Mouse (Mus musculus) intestine, postnatal 0 days (tissue): ENCODE results near the gene Ttll2. TPM values are rescaled to one million over a fixed set of nuclear protein-coding genes. Genes with fewer than 3 reads are reported as not detected.
"Not testable (repeated sequence)": the region's sequence is repeated elsewhere in the genome, so short reads cannot be mapped to it uniquely, and the experiment has no call there.

Experiments
- ATAC-seq: fragments of 200-750 bp; cut with Nextera tagmentation; 2 replicates; pipeline ENCODE4 v1.8.0; 2017; ENCODE audit warnings: mild to moderate bottlenecking, moderate TSS enrichment, moderate library complexity
- H3K27ac ChIP-seq: fragments of 300-500 bp; sonication (generic); 2 replicates; pipeline ENCODE4 v1.5.1; 2014; ENCODE audit warnings: mild to moderate bottlenecking, low read depth, low read length, moderate library complexity
- H3K27me3 ChIP-seq: fragments of 300-500 bp; sonication (generic); replicated peaks from 2 replicates; pipeline ENCODE4 v1.6.1; 2014; ENCODE audit warnings: low read length, mixed read lengths; ENCODE audit not compliant: control insufficient read depth, insufficient read depth
- H3K36me3 ChIP-seq: fragments of 300-500 bp; sonication (generic); 2 replicates; pipeline ENCODE4 v1.6.1; 2014; ENCODE audit warnings: mild to moderate bottlenecking, moderate library complexity; ENCODE audit not compliant: control insufficient read depth, insufficient read depth
- H3K4me1 ChIP-seq: fragments of 300-500 bp; sonication (generic); replicated peaks from 2 replicates; pipeline ENCODE4 v1.6.1; 2014; ENCODE audit warnings: antibody characterized with exemption, low read length, mixed read lengths; ENCODE audit not compliant: control insufficient read depth, insufficient read depth
- H3K4me2 ChIP-seq: fragments of 300-500 bp; sonication (generic); replicated peaks from 2 replicates; pipeline ENCODE4 v1.6.1; 2014; ENCODE audit warnings: low read depth, mild to moderate bottlenecking, moderate library complexity
- H3K4me3 ChIP-seq: fragments of 300-500 bp; sonication (generic); 2 replicates; pipeline ENCODE4 v1.5.1; 2014; ENCODE audit warnings: low read depth, low read length
- H3K9ac ChIP-seq: fragments of 300-500 bp; sonication (generic); 2 replicates; pipeline ENCODE4 v1.6.1; 2014; ENCODE audit warnings: mild to moderate bottlenecking, low read depth, low read length
- H3K9me3 ChIP-seq: fragments of 300-500 bp; sonication (generic); 2 replicates; pipeline ENCODE4 v1.6.1; 2016; ENCODE audit warnings: mixed run types; ENCODE audit not compliant: control insufficient read depth
- CTCF ChIP-seq: sonication (generic); IDR thresholded peaks from 2 replicates; pipeline ENCODE4 v1.5.1; 2016; ENCODE audit warnings: low read depth, mild to moderate bottlenecking, control low read depth, antibody characterized with exemption, moderate library complexity
- WGBS: fragments of 180-500 bp; shearing (Covaris S2); extraction: QIAGEN DNeasy Blood & Tissue Kit; methylation state at CpG from one replicate; pipeline ENCODE4 v1.1.7; 2014; 5-methylcytosine and 5-hydroxymethylcytosine counted together
- polyA plus RNA-seq: library from polyadenylated mRNA; unstranded; fragments of >200 nt; fragmentation: Nextera tagmentation; extraction: Ambion mirVana; gene quantifications from 2 replicates; pipeline ENCODE4 v1.2.1, GENCODE M21; 2015

Gene Ttll2
- polyA plus RNA-seq, 1 experiment from 2014 or later, result not detected

GRCm38 (mm10) chr17:7324346-7324745 is 28.1 kb downstream of the Ttll2 start, which contains the start of gene Tcp10a:
Tcp10a (plus strand) TSS chr17:7324646.
- H3K4me1 ChIP-seq, H3K27me3 ChIP-seq, H3K27ac ChIP-seq, ATAC-seq, H3K4me2 ChIP-seq, H3K9ac ChIP-seq, H3K36me3 ChIP-seq, H3K4me3 ChIP-seq, H3K9me3 ChIP-seq: not testable (repeated sequence)
- WGBS, result 91% methylated on average over 3 of the region's 5 CpGs

GRCm38 (mm10) chr17:7319789-7320188 is 32.7 kb downstream of the Ttll2 start:
- H3K4me2 ChIP-seq, result not testable (repeated sequence)

DNA sequence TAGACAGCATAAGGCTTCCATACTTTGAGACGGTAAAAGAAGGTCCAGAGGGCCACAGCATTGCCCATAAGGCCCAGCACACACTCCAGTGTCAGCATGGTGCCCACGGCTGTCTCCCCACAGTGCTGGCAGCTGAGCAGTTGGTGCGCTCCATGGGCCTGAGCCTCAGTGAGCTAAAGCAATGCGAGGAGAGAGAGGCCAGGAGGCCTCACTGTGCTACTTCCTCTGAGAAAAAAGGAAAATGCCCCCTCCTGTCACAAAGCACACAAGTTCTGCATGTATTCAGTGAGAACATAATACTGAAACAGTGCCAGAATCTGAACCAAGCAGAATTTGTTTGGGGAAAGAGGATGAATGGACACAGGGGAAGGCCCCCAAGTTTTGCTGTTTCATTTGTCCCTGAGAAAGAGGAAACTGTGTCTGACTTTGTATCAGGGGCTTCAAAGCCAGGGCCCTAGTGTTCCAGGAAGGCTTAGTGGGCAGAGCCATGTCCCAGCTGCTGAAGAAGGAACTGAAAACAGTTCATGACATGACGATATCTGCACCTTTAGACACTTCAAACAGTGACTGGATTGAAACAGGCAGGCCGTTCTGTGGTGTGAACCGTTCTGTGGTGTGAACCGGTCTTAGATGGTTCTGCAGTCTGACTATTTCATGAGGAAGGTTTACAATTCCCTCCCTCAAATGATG is 36.7 kb downstream of the Ttll2 start:
- not testable (repeated sequence) for ATAC-seq, H3K27ac ChIP-seq
- WGBS, result 77% methylated on average over 6 of the region's 8 CpGs

More at GRCm38 (mm10) chr17:7319789-7320188, 32.7 kb downstream of the Ttll2 start:
- H3K9ac ChIP-seq, H3K9me3 ChIP-seq, H3K27me3 ChIP-seq, H3K36me3 ChIP-seq, H3K27ac ChIP-seq, H3K4me3 ChIP-seq, ATAC-seq, H3K4me1 ChIP-seq: not testable (repeated sequence)
- 82% methylated on average over 6 of the region's 6 CpGs for WGBS

DNA sequence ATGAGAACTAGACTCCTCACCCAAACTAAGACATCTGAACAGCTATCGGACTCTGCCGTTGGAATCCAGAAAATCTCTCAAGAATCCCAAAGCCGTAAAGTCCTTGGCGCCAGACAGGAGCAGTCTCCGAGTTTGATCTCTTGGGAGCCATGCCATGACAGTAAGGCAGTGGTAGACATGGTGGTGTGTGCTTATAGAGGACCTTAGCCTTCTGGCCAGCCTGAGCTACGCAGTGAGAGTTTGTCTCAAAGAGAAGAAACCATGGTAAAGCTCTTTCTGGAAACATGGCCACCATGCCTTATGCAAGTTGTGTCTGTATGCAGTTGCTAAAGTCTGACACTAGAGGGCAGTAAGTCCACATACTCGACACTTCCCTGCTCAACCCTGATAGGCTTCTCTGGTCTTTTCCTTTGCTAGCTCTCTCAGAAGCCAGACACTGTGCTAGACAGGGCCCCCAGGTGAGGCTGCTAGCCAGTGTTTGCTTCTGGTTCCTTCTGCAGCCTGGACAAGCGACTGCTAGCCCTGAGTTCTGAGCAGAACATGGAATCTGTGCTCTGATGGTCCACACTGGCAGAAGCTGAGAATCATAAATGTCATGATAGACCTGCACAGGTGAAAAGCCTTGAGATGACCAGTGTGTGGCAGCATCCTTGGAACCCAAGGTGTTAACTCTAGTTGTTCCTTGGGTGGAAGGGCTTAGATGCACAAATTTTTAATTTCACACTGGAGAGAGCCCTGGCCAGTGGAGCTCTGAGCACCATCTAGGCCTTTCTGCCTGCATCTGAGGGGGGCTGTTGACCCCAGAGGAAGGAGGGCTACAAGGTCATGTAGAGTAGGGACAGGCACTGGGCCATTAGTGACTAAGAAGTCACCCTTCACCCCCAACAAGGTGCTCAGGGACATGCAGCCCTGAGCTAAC is 46.0 kb downstream of the Ttll2 start:
- 57% methylated on average over 8 of the region's 8 CpGs for WGBS
- not testable (repeated sequence) for H3K27ac ChIP-seq, H3K9me3 ChIP-seq, H3K4me1 ChIP-seq, H3K27me3 ChIP-seq, H3K9ac ChIP-seq, H3K4me2 ChIP-seq, H3K4me3 ChIP-seq, H3K36me3 ChIP-seq
- ATAC-seq, result peak; percentile 60
- TF ChIP-seq CTCF, result peak; percentile 61

More for the DNA sequence above, 36.7 kb downstream of the Ttll2 start:
- H3K9ac ChIP-seq, H3K9me3 ChIP-seq, H3K36me3 ChIP-seq, H3K4me3 ChIP-seq, H3K27me3 ChIP-seq, H3K4me2 ChIP-seq, H3K4me1 ChIP-seq: not testable (repeated sequence)

Other genes starting within 250 kb of the Ttll2 start
- gene Rps6ka2, start 182.6 kb downstream of the Ttll2 start, polyA plus RNA-seq, result 1.7 and 1.8 TPM in 2 replicates
- gene Tcp10a, start 28.1 kb downstream of the Ttll2 start, polyA plus RNA-seq, result not detected in 2 replicates
- not detected in 2 replicates for gene Gm49630, start 19.3 kb upstream of the Ttll2 start, polyA plus RNA-seq
- 0.25 and 0.37 TPM in 2 replicates for gene Unc93a2, start 32.8 kb upstream of the Ttll2 start, polyA plus RNA-seq